Mouse (Mus musculus) gastrocnemius, postnatal 36 days (tissue): ENCODE results near the gene Nme3. TPM values are rescaled to one million over a fixed set of nuclear protein-coding genes. Genes with fewer than 3 reads are reported as not detected.

ENCODE experiments used
- DNase-seq, 2 experiments: peaks; one replicate each; pipeline ENCODE4 v3.0.0; 2022
- intact Hi-C: fragments of 180-260 bp; cut with DNase I; formaldehyde crosslinking; loops from one replicate; pipeline ENCODE4 v1.15.1; 2025
- total RNA-seq, 2 experiments: library from RNA; stranded (reverse); gene quantifications; 2 replicates each; pipeline ENCODE4 v1.2.3; 2021

The Nme3 gene
- total RNA-seq, 2 experiments from 2014 or later: 10.3 to 11.7 TPM

GRCm38 (mm10) chr17:24877336-24878116 lies 18.8 kb upstream of the Nme3 start:
- DNase-seq: peak in 1 of 2 experiments; percentile 50
- intact Hi-C loops: loop anchor here (2.0 kb wide), 1 partner anchor 27 kb away; the partner anchor contains the start of gene Fahd1

- intact Hi-C loops: no loop called here
- peak; percentile 48 to 51 for DNase-seq
Measured at GRCm38 (mm10) chr17:24878117-24878397, 18.2 kb upstream of the Nme3 start.

GRCm38 (mm10) chr17:24878531-24878930 lies 17.8 kb upstream of the Nme3 start:
- intact Hi-C loops: no loop called here
- DNase-seq: no peak

GRCm38 (mm10) chr17:24881738-24882440 lies 14.4 kb upstream of the Nme3 start:
- no peak for DNase-seq
- intact Hi-C loops: loop anchor here (5.0 kb wide), 1 partner anchor 135 kb away; no protein-coding TSS in a partner anchor

GRCm38 (mm10) chr17:24884391-24884790 lies 11.9 kb upstream of the Nme3 start:
- DNase-seq: no peak

GRCm38 (mm10) chr17:24885356-24886133 lies 10.8 kb upstream of the Nme3 start:
- intact Hi-C loops: no loop called here

More at GRCm38 (mm10) chr17:24884391-24884790, 11.9 kb upstream of the Nme3 start:
- intact Hi-C loops: loop anchor here (5.0 kb wide), 1 partner anchor 137 kb away; no protein-coding TSS in a partner anchor

GRCm38 (mm10) chr17:24886134-24886931 lies 10.0 kb upstream of the Nme3 start, which contains the start of the genes Nubp2 and Spsb3:
Gene Nubp2, minus strand, starts transcription at chr17:24886349.
Gene Spsb3, plus strand, starts transcription at chr17:24886643.
- intact Hi-C loops: no loop called here
- DNase-seq: peak; percentile 92 to 98

More at GRCm38 (mm10) chr17:24885356-24886133, 10.8 kb upstream of the Nme3 start:
- no peak for DNase-seq

- DNase-seq: no peak
- intact Hi-C loops: no loop called here
Measured at GRCm38 (mm10) chr17:24886932-24887271, 9.4 kb upstream of the Nme3 start.

GRCm38 (mm10) chr17:24887291-24888080 lies 8.8 kb upstream of the Nme3 start:
- intact Hi-C loops: no loop called here
- DNase-seq: no peak

GRCm38 (mm10) chr17:24888862-24889261 lies 7.4 kb upstream of the Nme3 start:
- DNase-seq: no peak
- intact Hi-C loops: no loop called here

GRCm38 (mm10) chr17:24890151-24891092 lies 5.9 kb upstream of the Nme3 start:
- intact Hi-C loops: loop anchor here (10.0 kb wide), 1 partner anchor 934 kb away; the partner anchor contains the start of genes Jmjd8 and Wdr24
- no peak for DNase-seq

GRCm38 (mm10) chr17:24891321-24891720 lies 5.0 kb upstream of the Nme3 start:
- no peak for DNase-seq
- intact Hi-C loops: loop anchor here (10.0 kb wide), 1 partner anchor 933 kb away; the partner anchor contains the start of genes Jmjd8 and Wdr24

GRCm38 (mm10) chr17:24892785-24893184 lies 3.5 kb upstream of the Nme3 start:
- intact Hi-C loops: loop anchor here (10.0 kb wide), 1 partner anchor 932 kb away; the partner anchor contains the start of genes Jmjd8 and Wdr24

GRCm38 (mm10) chr17:24893276-24893675 lies 3.0 kb upstream of the Nme3 start:
- intact Hi-C loops: loop anchor here (10.0 kb wide), 1 partner anchor 932 kb away; the partner anchor contains the start of genes Jmjd8 and Wdr24
- DNase-seq: no peak

More at GRCm38 (mm10) chr17:24892785-24893184, 3.5 kb upstream of the Nme3 start:
- DNase-seq: no peak

- DNase-seq: no peak
- intact Hi-C loops: loop anchor here (10.0 kb wide), 1 partner anchor 930 kb away; the partner anchor contains the start of genes Jmjd8 and Wdr24
Measured at GRCm38 (mm10) chr17:24894061-24894994, 2.0 kb upstream of the Nme3 start.

- intact Hi-C loops: loop anchor here (10.0 kb wide), 1 partner anchor 930 kb away; the partner anchor contains the start of genes Jmjd8 and Wdr24
- DNase-seq: peak; percentile 68 to 77
Measured at GRCm38 (mm10) chr17:24894995-24895547, 1.2 kb upstream of the Nme3 start, which contains the start of the genes Eme2 and Mrps34. Gene Eme2, minus strand, starts transcription at chr17:24895087. Gene Mrps34, plus strand, starts transcription at chr17:24895116.
